Mouse (Mus musculus): ENCODE data around the gene Tspan14. TPM values are rescaled to one million over a fixed set of nuclear protein-coding genes. Genes with fewer than 3 reads are reported as not detected.

Tspan14 gene
- total RNA-seq, 2 experiments from 2014 or later = 66.0 to 72.4 TPM

- peak; percentile 57 for ATAC-seq (ENCODE audit: poor library complexity, severe bottlenecking)
These were observed 42.1 kb downstream of the Tspan14 start for GRCm38 (mm10) chr14:40924378-40925113.

GRCm38 (mm10) chr14:40921241-40921640, 45.4 kb downstream of the Tspan14 start:
- ATAC-seq (ENCODE audit: poor library complexity, severe bottlenecking) = peak; percentile 57

GRCm38 (mm10) chr14:40919521-40919920, 47.1 kb downstream of the Tspan14 start:
- ATAC-seq (ENCODE audit: poor library complexity, severe bottlenecking) = peak; percentile 73

- ATAC-seq (ENCODE audit: poor library complexity, severe bottlenecking) = no peak
These were observed 48.1 kb downstream of the Tspan14 start for GRCm38 (mm10) chr14:40918477-40918876.

- ATAC-seq (ENCODE audit: poor library complexity, severe bottlenecking) = peak; percentile 53
These were observed 49.0 kb downstream of the Tspan14 start for GRCm38 (mm10) chr14:40917632-40918031.

GRCm38 (mm10) chr14:40916667-40917066, 49.9 kb downstream of the Tspan14 start:
- ATAC-seq (ENCODE audit: poor library complexity, severe bottlenecking) = no peak

- no peak for ATAC-seq (ENCODE audit: poor library complexity, severe bottlenecking)
These were observed 50.8 kb downstream of the Tspan14 start for GRCm38 (mm10) chr14:40915838-40916237.

GRCm38 (mm10) chr14:40914701-40915100, 51.9 kb downstream of the Tspan14 start:
- no peak for ATAC-seq (ENCODE audit: poor library complexity, severe bottlenecking)

GRCm38 (mm10) chr14:40913709-40914108, 52.9 kb downstream of the Tspan14 start:
- no peak for ATAC-seq (ENCODE audit: poor library complexity, severe bottlenecking)

- ATAC-seq (ENCODE audit: poor library complexity, severe bottlenecking) = no peak
These were observed 55.1 kb downstream of the Tspan14 start for GRCm38 (mm10) chr14:40911529-40911928.

- no peak for ATAC-seq (ENCODE audit: poor library complexity, severe bottlenecking)
These were observed 57.8 kb downstream of the Tspan14 start for GRCm38 (mm10) chr14:40908763-40909162.

GRCm38 (mm10) chr14:40906770-40907169, 59.8 kb downstream of the Tspan14 start:
- ATAC-seq (ENCODE audit: poor library complexity, severe bottlenecking) = no peak

GRCm38 (mm10) chr14:40905813-40906212, 60.8 kb downstream of the Tspan14 start:
- ATAC-seq (ENCODE audit: poor library complexity, severe bottlenecking) = no peak

GRCm38 (mm10) chr14:40902307-40903055, 64.1 kb downstream of the Tspan14 start:
- peak; percentile 39 for ATAC-seq (ENCODE audit: poor library complexity, severe bottlenecking)

GRCm38 (mm10) chr14:40900267-40900666, 66.3 kb downstream of the Tspan14 start:
- ATAC-seq (ENCODE audit: poor library complexity, severe bottlenecking) = no peak

GRCm38 (mm10) chr14:40897916-40898315, 68.7 kb downstream of the Tspan14 start:
- ATAC-seq (ENCODE audit: poor library complexity, severe bottlenecking) = no peak

GRCm38 (mm10) chr14:40895681-40896080, 70.9 kb downstream of the Tspan14 start:
- no peak for ATAC-seq (ENCODE audit: poor library complexity, severe bottlenecking)

- peak; percentile 87 for ATAC-seq (ENCODE audit: poor library complexity, severe bottlenecking)
These were observed 71.9 kb downstream of the Tspan14 start for GRCm38 (mm10) chr14:40894576-40895247.

- ATAC-seq (ENCODE audit: poor library complexity, severe bottlenecking) = no peak
These were observed 72.7 kb downstream of the Tspan14 start for GRCm38 (mm10) chr14:40893884-40894283.

- ATAC-seq (ENCODE audit: poor library complexity, severe bottlenecking) = no peak
These were observed 73.4 kb downstream of the Tspan14 start, which contains the start of gene Sh2d4b for GRCm38 (mm10) chr14:40893196-40893595. Sh2d4b (minus strand) TSS chr14:40893266.

- no peak for ATAC-seq (ENCODE audit: poor library complexity, severe bottlenecking)
These were observed 74.2 kb downstream of the Tspan14 start for GRCm38 (mm10) chr14:40892326-40892825.
